Mouse (Mus musculus) frontal cortex, postnatal 36 days (tissue): Measurements from ENCODE around the gene Vegfd.
A peak's percentile ranks its signal among the peaks of the same experiment; 100 is the strongest.

Experiments used
- DNase-seq, 2 experiments: peaks; one replicate each; pipeline ENCODE4 v3.0.0; 2022; ENCODE audit warnings: low spot score in 2 of 2

The Vegfd gene

GRCm38 (mm10) chrX:164373081-164373480 is at the start of gene Vegfd:
Vegfd (plus strand) TSS chrX:164373378.
- DNase-seq: peak; percentile 24 to 63

- DNase-seq: no peak
These were observed 49.7 kb upstream of the Vegfd start for GRCm38 (mm10) chrX:164323391-164323913.

GRCm38 (mm10) chrX:164330351-164330750 is 42.8 kb upstream of the Vegfd start:
- DNase-seq: no peak

GRCm38 (mm10) chrX:164330766-164331165 is 42.4 kb upstream of the Vegfd start:
- DNase-seq: no peak

GRCm38 (mm10) chrX:164338591-164338990 is 34.6 kb upstream of the Vegfd start:
- DNase-seq: no peak

GRCm38 (mm10) chrX:164345359-164345938 is 27.7 kb upstream of the Vegfd start:
- DNase-seq: no peak

- no peak for DNase-seq
These were observed 24.2 kb upstream of the Vegfd start for GRCm38 (mm10) chrX:164348937-164349336.

GRCm38 (mm10) chrX:164365153-164365865 is 7.9 kb upstream of the Vegfd start:
- DNase-seq: no peak

GRCm38 (mm10) chrX:164370576-164370975 is 2.6 kb upstream of the Vegfd start:
- DNase-seq: no peak

GRCm38 (mm10) chrX:164374586-164374985 is 1.4 kb downstream of the Vegfd start:
- DNase-seq: no peak

GRCm38 (mm10) chrX:164379721-164380120 is 6.5 kb downstream of the Vegfd start:
- no peak for DNase-seq

GRCm38 (mm10) chrX:164381618-164382408 is 8.6 kb downstream of the Vegfd start:
- peak; percentile 55 to 65 for DNase-seq

GRCm38 (mm10) chrX:164394091-164394490 is 20.9 kb downstream of the Vegfd start:
- no peak for DNase-seq

GRCm38 (mm10) chrX:164398456-164398855 is 25.3 kb downstream of the Vegfd start:
- DNase-seq: peak in 1 of 2 experiments; percentile 45

GRCm38 (mm10) chrX:164405080-164405649 is 32.0 kb downstream of the Vegfd start:
- DNase-seq: no peak

GRCm38 (mm10) chrX:164406133-164407022 is 33.2 kb downstream of the Vegfd start:
- DNase-seq: no peak

- no peak for DNase-seq
These were observed 35.2 kb downstream of the Vegfd start for GRCm38 (mm10) chrX:164408301-164408927.

- no peak for DNase-seq
These were observed 37.4 kb downstream of the Vegfd start for GRCm38 (mm10) chrX:164410562-164410961.

- no peak for DNase-seq
These were observed 43.6 kb downstream of the Vegfd start for GRCm38 (mm10) chrX:164416803-164417202.

GRCm38 (mm10) chrX:164418008-164418407 is 44.8 kb downstream of the Vegfd start:
- DNase-seq: no peak
